Mouse (Mus musculus): Measurements from ENCODE around the gene Olfr49. TPM values are rescaled to one million over a fixed set of nuclear protein-coding genes. Genes with fewer than 3 reads are reported as not detected.

Olfr49 gene
- polyA plus RNA-seq, 1 experiment from 2014 or later: not detected

DNA sequence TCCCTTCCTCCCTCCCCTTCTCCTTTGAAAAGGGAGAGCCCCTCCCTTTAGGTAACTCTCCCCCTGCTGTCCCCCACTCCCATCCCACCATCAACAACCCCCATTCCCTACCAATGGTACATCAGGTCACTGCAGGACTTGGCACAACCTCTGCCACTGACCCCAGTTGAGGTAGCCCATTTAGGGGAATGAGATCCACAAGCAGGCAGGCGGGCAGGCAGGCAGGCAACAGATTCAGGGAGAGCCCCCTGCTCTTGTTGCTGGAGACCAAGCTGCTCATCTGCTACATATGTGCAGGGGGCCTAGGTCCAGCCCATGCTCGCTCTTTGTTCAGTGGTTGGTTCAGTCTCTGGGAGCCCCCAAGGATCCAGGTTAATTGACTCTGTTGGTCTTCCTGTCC, 8.3 kb downstream of the Olfr49 start:
- 84% methylated on average over 2 of the region's 2 CpGs for WGBS
- H3K4me3 ChIP-seq: no peak overlapping the region
- no peaks in the 10 kb centered on the region for H3K4me1 ChIP-seq
- no peaks in the 10 kb centered on the region for H3K9me3 ChIP-seq (replicated peaks)
- no peak overlapping the region for H3K4me2 ChIP-seq (replicated peaks)
- H3K27ac ChIP-seq: no peak overlapping the region
- H3K36me3 ChIP-seq: no peaks in the 10 kb centered on the region
- no peaks in the 10 kb centered on the region for H3K27me3 ChIP-seq
- ATAC-seq (ENCODE audit: low FRiP score): no peak
- no peak overlapping the region for H3K9ac ChIP-seq

DNA sequence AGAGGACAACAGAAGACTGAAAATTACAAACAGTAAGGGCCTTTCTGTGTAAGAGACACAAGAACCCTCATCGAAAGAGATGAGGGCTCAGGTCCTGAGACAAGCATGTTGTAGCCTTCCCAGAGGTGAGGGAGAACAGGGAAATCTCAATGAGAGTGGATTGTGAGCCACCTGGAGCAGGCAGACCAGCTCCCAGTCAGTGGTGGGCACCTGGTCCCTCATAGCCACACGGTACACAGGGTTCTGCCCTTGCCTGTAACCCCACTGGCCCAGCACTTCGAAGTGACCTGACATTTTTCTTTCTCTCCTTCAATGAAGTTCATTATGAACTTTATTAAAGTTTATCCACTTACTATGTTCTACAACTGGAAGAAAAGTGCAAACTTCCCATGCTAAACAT, 12.0 kb downstream of the Olfr49 start:
- Histone ChIP-seq H3K4me2 (replicated peaks) (no peak overlapping the region), H3K4me1 (no peaks in the 10 kb centered on the region), H3K9me3 (replicated peaks) (no peaks in the 10 kb centered on the region), H3K9ac (no peak overlapping the region), H3K27ac (no peak overlapping the region), H3K4me3 (no peak overlapping the region), H3K27me3 (no peaks in the 10 kb centered on the region), H3K36me3 (peaks cover 11% of the 10 kb centered on the region)
- 87% methylated on average over 3 of the region's 3 CpGs for WGBS
- no peak for ATAC-seq (ENCODE audit: low FRiP score)

DNA sequence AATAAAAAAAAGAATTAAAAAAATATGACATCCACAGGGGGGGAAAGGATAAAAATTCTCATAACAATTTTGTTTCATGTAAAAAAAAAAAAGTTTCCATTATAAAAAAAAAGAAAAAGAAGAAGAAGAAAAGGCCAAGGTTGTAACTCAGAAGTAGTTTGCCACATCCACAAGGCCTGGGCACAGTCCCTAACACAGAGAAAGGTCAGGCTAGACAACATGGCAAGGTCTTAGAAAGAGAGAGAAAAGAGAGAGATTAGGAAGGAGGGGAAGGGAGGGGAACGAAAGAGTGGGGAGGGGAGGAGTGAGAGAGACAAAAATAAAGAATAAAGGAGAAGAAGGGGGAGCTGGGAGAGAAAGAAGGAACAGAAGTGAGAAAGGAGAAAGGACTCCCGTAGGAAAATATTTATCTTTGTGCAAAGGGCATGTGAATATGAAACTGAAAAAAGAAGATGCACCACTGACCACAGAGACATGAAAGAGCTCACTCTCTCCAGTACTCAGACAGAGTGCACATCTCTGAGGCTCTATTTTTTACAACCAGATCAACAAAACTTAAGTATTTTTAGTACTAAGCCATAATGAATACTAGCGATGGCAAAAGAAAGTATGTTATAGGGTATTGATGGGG, 12.6 kb downstream of the Olfr49 start:
- no peak overlapping the region for H3K9ac ChIP-seq
- H3K27me3 ChIP-seq: no peaks in the 10 kb centered on the region
- no peaks in the 10 kb centered on the region for H3K4me1 ChIP-seq
- peaks cover 17% of the 10 kb centered on the region for H3K36me3 ChIP-seq
- H3K4me2 ChIP-seq (replicated peaks): no peak overlapping the region
- H3K27ac ChIP-seq: no peak overlapping the region
- no peak overlapping the region for H3K4me3 ChIP-seq
- no peaks in the 10 kb centered on the region for H3K9me3 ChIP-seq (replicated peaks)
- WGBS: 82% methylated on average over 3 of the region's 3 CpGs
- no peak for ATAC-seq (ENCODE audit: low FRiP score)

DNA sequence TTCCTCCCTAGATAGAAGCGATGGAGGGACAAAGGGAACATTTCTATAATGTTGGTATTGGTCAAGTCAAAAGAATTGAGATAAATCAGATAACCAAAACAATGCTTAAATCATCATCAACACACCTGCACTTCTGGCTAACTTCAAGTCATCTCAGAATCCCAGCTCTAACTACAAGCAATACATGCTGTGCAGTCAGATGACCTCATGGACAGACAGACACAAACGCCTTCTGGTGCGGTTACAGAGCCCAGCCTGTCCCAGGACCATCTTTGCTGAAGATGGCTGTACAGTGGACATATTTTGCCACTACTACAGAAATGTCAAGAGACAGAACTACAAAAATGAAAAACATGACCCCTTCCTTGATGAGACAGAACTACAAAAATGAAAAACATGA, 14.3 kb downstream of the Olfr49 start:
- Histone ChIP-seq H3K4me1 (no peaks in the 10 kb centered on the region), H3K9ac (no peak overlapping the region), H3K4me2 (replicated peaks) (no peak overlapping the region), H3K36me3 (peaks cover 18% of the 10 kb centered on the region), H3K4me3 (no peak overlapping the region), H3K9me3 (replicated peaks) (no peaks in the 10 kb centered on the region), H3K27me3 (no peaks in the 10 kb centered on the region), H3K27ac (no peak overlapping the region)
- no peak for ATAC-seq (ENCODE audit: low FRiP score)
- WGBS: 88% methylated on average over 3 of the region's 3 CpGs

DNA sequence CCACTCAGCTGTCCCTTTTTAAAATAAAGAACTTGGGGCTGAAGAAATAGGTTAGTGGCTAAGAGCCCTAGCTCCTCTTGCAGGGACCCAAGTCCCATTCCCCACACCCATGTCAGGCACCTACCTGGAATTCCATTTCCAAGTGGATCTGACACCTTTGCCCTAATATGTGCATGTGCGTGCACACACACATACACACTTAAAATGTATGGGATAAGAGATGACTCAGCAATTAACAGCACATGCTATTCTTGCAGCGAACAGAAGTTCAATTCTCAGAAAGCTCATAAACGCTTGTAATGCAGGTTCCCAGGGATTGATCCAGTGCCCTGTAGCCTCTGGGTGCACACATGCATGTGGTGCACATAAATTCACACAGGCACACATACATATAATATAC, 15.2 kb downstream of the Olfr49 start:
- no peaks in the 10 kb centered on the region for H3K4me1 ChIP-seq
- peaks cover 18% of the 10 kb centered on the region for H3K36me3 ChIP-seq
- no peaks in the 10 kb centered on the region for H3K27me3 ChIP-seq
- H3K9ac ChIP-seq: no peak overlapping the region
- 91% methylated on average over 3 of the region's 3 CpGs for WGBS
- no peak for ATAC-seq (ENCODE audit: low FRiP score)
- no peak overlapping the region for H3K4me3 ChIP-seq
- H3K4me2 ChIP-seq (replicated peaks): no peak overlapping the region
- no peak overlapping the region for H3K27ac ChIP-seq
- no peaks in the 10 kb centered on the region for H3K9me3 ChIP-seq (replicated peaks)

DNA sequence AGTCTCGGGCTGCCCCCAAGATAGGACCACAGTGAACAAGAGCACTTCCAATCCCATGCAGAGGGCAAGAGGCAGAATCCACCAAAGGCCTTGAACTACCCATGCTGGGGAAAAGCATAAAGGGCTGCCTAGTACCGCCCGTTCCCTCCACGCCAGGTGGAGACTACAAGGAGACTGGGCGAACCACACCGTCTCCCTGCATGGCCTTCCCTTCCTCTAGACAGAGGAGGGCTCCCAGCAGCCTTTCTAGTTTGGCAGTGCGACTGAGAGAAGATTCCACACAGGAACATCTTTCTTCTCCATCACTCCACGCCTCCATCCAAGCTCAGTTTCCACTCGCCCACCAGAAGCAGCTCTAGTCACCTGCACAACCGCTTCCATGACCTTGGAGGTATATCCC, 16.8 kb downstream of the Olfr49 start:
- Histone ChIP-seq H3K4me2 (replicated peaks) (no peak overlapping the region), H3K4me1 (no peaks in the 10 kb centered on the region), H3K9ac (no peak overlapping the region), H3K4me3 (no peak overlapping the region), H3K27me3 (no peaks in the 10 kb centered on the region), H3K9me3 (replicated peaks) (no peaks in the 10 kb centered on the region), H3K36me3 (peaks cover 18% of the 10 kb centered on the region), H3K27ac (no peak overlapping the region)
- no peak for ATAC-seq (ENCODE audit: low FRiP score)
- 94% methylated on average over 10 of the region's 10 CpGs for WGBS

DNA sequence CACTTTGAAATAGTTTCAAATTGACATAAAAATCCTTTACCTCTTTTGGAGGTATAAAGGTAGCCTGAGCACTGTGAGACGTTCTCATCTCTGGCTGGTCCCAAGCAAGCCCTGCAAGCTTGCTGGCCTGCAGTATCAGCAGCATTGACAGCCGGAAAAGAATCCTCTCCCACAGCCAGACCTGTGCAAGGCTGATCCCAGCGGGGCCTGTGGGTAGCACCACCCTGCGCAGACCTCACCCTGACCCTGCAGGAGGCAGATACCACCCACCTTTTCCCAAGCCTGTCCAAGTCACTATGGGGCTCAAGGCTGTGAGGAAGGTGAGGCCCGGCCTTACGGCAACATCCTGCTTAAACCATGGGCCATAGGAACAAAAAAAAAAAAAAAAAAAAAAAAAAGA, 18.8 kb downstream of the Olfr49 start:
- Histone ChIP-seq H3K27ac (no peak overlapping the region), H3K4me1 (no peaks in the 10 kb centered on the region), H3K36me3 (peaks cover 18% of the 10 kb centered on the region), H3K9me3 (replicated peaks) (no peaks in the 10 kb centered on the region), H3K4me2 (replicated peaks) (no peak overlapping the region), H3K27me3 (0 out of 2 replicates have a peak, but pooled peaks cover 3% of the 10 kb centered on the region), H3K9ac (no peak overlapping the region), H3K4me3 (no peak overlapping the region)
- no peak for ATAC-seq (ENCODE audit: low FRiP score)
- whole genome bisulfite sequencing: 78% methylated on average over 6 of the region's 6 CpGs

DNA sequence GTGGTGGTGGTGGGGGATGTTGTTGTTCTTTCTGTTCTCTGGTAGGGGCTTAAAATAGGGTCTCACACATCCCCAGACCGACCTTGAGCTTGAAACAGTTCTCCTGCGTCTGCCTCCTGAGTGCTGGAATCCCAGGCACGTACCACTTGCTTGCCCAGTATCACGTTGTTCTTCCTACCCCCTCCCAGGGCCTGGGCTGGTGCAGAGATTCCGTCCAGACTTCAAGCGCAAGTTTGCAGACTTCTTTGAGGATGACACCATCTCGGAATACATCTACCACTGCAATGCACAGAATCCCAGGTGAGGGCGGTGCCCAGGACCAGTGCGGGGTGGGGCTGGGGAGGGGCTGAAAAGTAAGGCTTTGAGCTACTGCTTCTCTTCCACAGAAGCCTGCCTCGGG, 19.6 kb downstream of the Olfr49 start:
- Histone ChIP-seq H3K4me1 (peaks cover 2% of the 10 kb centered on the region), H3K4me2 (replicated peaks) (no peak overlapping the region), H3K9ac (no peak overlapping the region), H3K27ac (no peak overlapping the region), H3K36me3 (peaks cover 18% of the 10 kb centered on the region), H3K27me3 (0 out of 2 replicates have a peak, but pooled peaks cover 3% of the 10 kb centered on the region), H3K9me3 (replicated peaks) (no peaks in the 10 kb centered on the region), H3K4me3 (no peak overlapping the region)
- 48% methylated on average over 10 of the region's 10 CpGs for WGBS
- ATAC-seq (ENCODE audit: low FRiP score): no peak

DNA sequence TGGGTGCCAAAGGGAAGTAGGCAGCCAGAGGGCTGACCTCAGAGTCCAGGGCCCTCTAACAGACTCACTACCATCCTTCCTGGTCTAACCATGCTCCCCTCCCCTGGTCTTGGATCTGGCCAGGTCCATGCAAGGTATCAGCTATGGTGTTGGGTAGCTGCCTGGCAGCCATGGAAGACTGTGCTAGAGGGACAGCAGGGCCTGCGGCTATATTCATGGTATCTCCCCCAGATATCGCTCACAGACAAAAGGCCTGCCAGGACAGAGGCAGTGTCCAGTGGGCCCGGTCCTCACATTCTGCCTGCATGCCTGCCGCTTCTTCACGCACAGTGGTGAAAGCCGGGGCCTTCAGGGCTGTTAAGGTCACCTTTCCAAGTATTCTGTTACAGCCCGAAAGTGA, 20.5 kb downstream of the Olfr49 start:
- Histone ChIP-seq H3K27me3 (0 out of 2 replicates have a peak, but pooled peaks cover 3% of the 10 kb centered on the region), H3K27ac (no peak overlapping the region), H3K4me3 (no peak overlapping the region), H3K4me2 (replicated peaks) (no peak overlapping the region), H3K9me3 (replicated peaks) (no peaks in the 10 kb centered on the region), H3K36me3 (peaks cover 18% of the 10 kb centered on the region), H3K4me1 (peaks cover 10% of the 10 kb centered on the region), H3K9ac (no peak overlapping the region)
- WGBS: 90% methylated on average over 7 of the region's 7 CpGs
- no peak for ATAC-seq (ENCODE audit: low FRiP score)

DNA sequence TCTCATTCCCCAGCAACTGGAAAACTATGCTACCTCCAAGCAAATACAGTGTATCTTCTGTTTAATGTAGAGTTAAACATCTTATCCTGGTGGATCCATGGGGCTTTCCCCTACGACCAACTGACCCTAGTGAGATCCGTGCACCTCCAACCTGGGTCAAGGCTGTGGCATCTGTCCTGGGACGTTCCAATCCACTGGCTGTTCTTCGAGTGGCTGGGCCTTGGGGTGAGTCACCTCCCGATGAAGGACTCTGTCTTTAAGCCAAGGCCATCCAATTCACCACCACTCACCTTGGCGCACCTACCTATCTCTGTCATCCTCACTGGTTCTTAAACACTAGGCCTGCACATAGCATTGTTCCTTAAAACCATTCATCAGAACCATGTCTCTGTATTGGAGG, 21.6 kb downstream of the Olfr49 start:
- Histone ChIP-seq H3K4me3 (no peak overlapping the region), H3K27ac (no peak overlapping the region), H3K4me2 (replicated peaks) (no peak overlapping the region), H3K36me3 (peaks cover 10% of the 10 kb centered on the region), H3K9me3 (replicated peaks) (no peaks in the 10 kb centered on the region), H3K9ac (no peak overlapping the region), H3K4me1 (peaks cover 16% of the 10 kb centered on the region), H3K27me3 (0 out of 2 replicates have a peak, but pooled peaks cover 3% of the 10 kb centered on the region)
- no peak for ATAC-seq (ENCODE audit: low FRiP score)
- 93% methylated on average over 6 of the region's 6 CpGs for WGBS

DNA sequence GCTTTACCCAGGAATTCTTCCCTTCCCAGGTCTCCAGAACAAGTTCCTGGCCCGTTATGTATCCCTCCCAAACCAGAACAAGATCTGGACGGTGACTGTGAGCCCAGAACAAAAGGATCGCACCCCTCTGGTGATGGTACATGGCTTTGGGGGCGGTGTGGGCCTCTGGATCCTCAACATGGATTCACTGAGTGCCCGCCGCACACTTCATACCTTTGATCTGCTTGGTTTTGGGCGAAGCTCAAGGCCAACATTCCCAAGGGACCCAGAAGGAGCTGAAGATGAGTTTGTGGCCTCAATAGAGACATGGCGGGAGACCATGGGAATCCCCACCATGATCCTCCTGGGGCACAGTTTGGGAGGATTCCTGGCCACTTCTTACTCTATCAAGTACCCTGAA, 22.1 kb downstream of the Olfr49 start:
- H3K4me2 ChIP-seq (replicated peaks): no peak overlapping the region
- 88% methylated on average over 8 of the region's 8 CpGs for WGBS
- H3K27ac ChIP-seq: no peak overlapping the region
- H3K27me3 ChIP-seq: 0 out of 2 replicates have a peak, but pooled peaks cover 3% of the 10 kb centered on the region
- H3K4me3 ChIP-seq: no peak overlapping the region
- H3K36me3 ChIP-seq: peaks cover 5% of the 10 kb centered on the region
- no peak for ATAC-seq (ENCODE audit: low FRiP score)
- no peaks in the 10 kb centered on the region for H3K9me3 ChIP-seq (replicated peaks)
- peaks cover 16% of the 10 kb centered on the region for H3K4me1 ChIP-seq
- no peak overlapping the region for H3K9ac ChIP-seq

DNA sequence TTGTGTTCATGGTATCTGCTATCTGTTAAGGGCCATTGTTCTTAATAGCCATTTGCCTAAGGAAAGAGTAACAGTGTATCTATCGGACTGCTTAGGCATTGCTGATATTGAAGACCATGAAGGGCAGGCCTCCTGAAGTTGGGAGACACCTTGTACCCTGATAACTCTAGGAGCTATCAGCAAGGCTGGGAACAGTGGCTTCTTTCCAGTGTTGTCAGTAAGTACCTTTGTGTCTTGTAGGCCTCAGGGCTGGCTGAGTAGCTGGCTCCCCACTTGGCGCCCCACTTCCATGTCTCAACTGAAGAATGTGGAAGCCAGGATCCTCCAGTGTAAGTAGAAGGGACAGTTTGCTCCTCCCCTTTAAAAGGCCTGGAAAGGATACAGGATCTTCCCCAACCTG, 23.4 kb downstream of the Olfr49 start:
- Histone ChIP-seq H3K27me3 (0 out of 2 replicates have a peak, but pooled peaks cover 3% of the 10 kb centered on the region), H3K4me3 (no peak overlapping the region), H3K27ac (no peak overlapping the region), H3K9me3 (replicated peaks) (no peaks in the 10 kb centered on the region), H3K4me2 (replicated peaks) (no peak overlapping the region), H3K4me1 (peaks cover 16% of the 10 kb centered on the region), H3K36me3 (no peaks in the 10 kb centered on the region), H3K9ac (no peak overlapping the region)
- 90% methylated on average over 2 of the region's 2 CpGs for WGBS
- no peak for ATAC-seq (ENCODE audit: low FRiP score)

DNA sequence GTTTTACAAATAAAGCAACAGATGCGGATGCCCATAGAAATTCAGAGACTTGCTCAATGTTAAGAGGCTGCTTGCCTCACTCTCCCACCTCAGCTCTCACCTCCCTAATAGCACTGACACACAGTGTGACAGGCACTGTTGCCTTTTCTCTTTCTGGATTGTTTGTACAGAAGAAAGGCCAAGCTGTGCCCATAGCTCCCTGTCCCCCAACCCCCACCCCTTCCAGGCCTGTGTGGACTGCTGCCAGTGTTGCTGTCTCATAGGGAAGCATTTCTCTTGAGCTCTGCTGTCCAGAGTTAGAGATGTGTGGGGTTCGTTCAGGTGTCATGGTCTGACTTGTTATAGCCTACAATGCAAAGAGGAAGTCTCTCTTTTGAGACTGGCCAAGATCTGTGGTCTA, 24.5 kb downstream of the Olfr49 start:
- Histone ChIP-seq H3K27me3 (0 out of 2 replicates have a peak, but pooled peaks cover 3% of the 10 kb centered on the region), H3K36me3 (no peaks in the 10 kb centered on the region), H3K4me2 (replicated peaks) (peak overlapping the region; percentile 79), H3K4me1 (peaks cover 16% of the 10 kb centered on the region), H3K27ac (no peak overlapping the region), H3K4me3 (0 out of 2 replicates have a peak overlapping the region, but pooled peaks have one; percentile 55), H3K9me3 (replicated peaks) (no peaks in the 10 kb centered on the region), H3K9ac (no peak overlapping the region)
- 78% methylated on average over 2 of the region's 2 CpGs for WGBS
- no peak for ATAC-seq (ENCODE audit: low FRiP score)
